Mouse (Mus musculus) c-Kit-positive CD71-positive TER-119-negative erythroid progenitor cells, embryonic 14.5 days (primary cell): ENCODE data around the gene Tmod3.
"Not testable (repeated sequence)": the region's sequence is repeated elsewhere in the genome, so short reads cannot be mapped to it uniquely, and the experiment has no call there.

ENCODE experiments used
- DNase-seq: peaks from one replicate; pipeline ENCODE4 v3.0.0-alpha.2; 2013; ENCODE audit warnings: low read depth

Tmod3 gene

DNA sequence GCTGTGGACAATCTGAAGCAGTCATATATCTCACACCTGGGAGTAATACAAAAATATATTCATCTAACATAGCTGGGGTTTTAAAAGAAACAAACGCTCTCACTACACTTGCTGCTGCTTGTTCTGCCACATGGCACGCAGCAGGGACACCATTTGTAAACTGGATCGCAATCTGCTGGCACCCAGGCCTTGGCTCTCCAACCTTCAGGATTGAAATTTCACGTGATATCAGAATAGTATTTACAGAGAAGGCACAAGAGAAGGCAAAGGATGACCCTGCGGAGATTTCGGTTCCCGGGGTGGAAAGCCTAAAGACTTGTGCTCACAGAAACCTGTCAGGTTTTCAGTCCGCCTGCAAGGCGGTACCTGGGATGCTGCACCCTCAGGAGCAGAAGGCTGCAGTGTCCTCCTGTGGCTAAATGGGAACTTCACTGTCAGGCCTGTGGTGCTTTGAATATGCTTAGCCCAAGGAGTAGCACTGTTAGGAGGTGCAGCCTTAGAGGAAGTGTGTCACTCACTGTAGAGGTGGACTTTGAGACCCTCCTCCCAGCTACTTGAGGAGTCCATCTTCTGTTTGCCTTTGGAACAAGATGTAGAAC lies 65.0 kb downstream of the Tmod3 start:
- DNase-seq = no peak

DNA sequence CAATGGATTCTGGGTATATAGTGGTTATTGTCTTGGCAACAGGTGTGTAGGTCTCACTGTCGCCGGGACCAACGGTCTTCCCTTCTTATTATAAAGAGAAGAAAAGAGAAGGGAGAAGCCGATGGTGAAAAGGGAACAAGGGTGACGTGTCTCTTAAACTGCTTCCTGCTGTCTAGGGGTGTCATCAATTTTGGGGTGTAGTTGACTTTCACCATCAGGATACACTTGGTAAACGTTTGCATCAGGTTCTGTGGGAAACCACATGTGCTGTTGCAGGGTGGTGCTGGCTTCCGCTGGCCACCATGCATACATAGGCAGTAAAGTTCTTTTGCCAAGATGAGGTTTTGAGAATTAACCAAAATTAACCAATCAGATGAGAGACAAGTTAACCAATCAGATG lies 71.2 kb downstream of the Tmod3 start:
- not testable (repeated sequence) for DNase-seq

DNA sequence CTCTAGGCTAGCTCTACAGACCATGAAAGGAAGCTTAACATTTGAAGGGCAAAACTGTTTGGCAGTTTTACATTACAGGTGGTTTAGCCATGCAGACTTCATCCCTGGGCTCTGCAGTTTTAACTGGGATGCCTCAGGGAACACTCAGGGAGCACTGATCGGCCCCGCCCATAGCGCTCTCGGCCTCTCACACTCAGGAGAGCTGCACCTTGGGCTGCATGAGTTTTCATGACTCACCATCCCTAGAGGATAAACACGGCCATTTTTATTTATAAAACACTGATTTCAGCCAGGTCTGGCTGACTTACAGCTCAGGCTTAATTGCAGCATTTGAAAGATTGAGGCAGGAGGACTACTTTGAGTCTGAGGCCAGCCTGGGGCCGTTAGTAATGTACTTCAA lies 74.2 kb downstream of the Tmod3 start:
- no peak for DNase-seq

DNA sequence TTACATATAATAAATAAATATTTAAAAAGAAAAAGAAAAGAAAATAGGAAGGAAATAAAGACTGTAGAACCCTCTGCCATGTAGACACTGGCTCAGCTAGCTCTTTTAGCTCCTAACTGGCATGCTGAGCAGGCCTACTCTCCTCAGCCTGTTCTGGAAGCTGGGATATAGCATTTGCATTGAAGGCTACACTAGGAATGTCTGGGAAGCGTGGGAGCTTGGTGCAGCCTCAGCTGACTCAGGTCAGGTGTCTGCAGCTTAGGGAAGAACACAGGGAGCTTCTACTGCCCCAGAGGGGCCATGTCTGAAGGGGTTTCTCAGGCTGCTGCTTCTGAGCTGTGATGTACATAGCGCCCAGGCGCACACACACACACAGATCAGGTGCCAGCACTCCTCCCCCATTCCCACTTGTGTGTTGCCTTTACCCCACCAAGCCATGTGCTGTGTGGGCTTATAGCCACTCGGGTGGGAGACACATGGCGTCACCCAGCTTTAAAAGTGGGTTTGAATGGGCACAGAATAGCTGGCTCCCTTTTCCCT lies 78.9 kb downstream of the Tmod3 start:
- DNase-seq = no peak

DNA sequence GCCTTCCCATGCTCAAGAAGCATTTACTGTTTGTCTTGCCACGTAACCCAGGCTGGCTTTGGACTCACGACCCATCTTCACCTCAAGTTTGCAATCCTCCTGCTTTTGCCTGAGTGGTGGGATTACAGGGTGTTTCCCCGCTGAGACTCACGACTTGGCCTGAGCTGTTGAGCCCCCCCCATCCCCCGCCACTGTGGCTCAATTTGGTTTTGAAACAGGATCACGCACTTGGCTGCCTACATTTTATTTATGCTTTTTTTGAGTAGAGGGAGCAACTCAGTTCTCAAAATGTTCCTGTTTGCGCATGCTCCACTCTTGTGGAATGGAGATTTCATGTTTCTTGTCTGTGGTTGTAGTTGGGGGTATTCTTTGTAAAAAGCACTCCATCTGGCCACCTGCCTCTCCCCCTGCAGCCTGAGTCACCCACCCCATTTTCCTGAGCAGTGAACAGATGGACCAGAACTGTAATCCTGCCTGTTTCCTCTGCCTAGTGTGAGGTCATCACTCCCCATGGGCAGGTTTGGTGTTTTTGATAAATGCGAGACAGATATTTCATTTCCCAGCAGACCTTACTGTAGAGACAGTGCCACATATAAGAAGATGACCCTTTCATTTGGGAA lies 80.2 kb downstream of the Tmod3 start:
- DNase-seq = no peak

DNA sequence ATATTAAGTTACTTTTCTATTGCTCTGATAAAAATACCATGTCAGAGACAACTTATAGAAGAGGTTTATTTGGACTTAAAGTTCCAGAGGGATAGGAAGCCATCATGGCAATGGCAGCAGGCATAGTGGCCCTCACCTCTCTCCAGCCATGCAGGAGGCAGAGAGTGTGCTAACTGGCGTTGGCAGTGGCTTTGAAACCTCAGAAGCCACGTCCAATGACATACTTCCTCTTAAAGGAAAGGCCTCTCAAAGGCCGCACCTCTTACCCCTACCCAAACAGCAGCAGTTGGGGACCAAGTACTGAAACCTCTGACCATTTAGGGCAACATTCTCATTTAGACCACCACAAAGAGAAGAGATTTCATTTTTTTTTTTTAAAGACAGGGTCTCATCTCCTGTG lies 82.2 kb downstream of the Tmod3 start:
- no peak for DNase-seq

DNA sequence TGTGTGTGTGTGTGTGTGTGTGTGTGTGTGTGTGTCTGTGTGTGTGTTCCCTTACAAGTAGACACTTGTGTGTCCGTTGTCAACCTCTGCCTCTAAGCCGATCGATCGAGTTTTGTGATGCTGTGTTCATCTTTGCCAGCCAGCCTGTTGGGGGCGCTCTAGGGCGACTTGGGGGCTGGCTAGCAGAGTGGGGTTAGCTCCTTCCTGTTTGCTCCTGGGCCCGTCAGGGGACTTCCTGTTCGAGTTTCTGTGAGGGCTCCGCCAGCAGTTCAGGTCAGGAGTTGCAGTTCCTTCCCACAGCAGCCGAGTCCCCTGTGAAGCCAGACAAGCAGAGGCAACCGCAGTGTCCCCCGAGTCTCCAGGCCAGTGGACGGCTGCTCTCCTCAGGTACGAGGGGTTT lies 91.2 kb downstream of the Tmod3 start:
- no peak for DNase-seq

DNA sequence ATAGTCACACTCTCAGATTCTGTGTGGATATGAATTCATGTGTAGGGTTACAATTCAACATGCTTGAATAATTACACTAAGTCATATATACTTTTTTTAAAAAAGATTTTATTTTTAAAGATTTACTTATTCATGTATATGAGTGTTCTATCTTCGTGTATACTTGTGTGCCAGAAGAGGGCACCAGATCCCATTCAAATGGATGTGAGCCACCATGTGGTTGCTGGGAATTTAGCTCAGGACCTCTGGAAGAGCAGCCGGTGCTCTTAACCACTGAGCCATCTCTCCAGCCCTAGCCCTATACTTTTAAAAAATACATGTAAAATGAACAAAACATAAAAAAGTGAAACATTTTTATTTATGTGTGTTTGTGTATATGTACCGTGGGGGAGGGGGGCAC lies 91.9 kb downstream of the Tmod3 start:
- no peak for DNase-seq

DNA sequence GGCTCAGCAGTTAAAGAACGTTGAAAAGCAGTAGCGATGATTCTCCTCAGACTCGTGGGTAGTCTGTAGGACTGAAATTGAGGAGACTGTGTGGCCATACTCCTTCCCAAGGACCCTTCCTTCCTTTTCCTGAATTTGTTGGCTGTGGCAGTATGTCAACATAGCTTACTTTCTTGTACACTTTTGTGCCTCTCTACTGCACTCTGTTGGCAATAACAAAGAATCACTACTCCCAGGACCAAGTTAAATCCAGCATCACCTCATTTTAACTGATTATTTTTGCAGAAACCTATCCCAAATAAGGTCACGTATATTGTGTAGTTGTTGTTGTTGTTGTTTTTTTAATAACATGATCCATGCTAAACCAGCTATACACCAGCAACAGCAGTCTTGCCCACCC lies 92.8 kb downstream of the Tmod3 start:
- DNase-seq = no peak

DNA sequence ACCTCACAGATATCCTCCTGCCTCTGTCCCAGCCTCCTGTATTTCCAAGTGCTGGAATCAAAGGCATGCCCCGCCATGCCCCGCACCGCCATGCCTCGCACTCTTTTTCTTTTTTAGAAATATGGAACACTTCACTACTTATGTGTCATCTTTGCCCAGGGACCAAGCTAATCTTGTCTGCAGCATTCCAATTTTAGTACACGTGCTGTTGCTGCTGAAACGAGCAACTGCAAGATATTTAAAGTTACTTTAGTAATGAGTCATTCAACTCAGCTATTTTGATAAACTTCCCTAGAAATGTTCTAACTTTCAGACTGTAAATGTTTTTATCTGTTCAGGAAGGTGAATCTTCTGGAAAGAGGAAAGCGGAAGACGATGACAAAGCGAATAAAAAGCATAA lies 93.6 kb downstream of the Tmod3 start:
- no peak for DNase-seq

DNA sequence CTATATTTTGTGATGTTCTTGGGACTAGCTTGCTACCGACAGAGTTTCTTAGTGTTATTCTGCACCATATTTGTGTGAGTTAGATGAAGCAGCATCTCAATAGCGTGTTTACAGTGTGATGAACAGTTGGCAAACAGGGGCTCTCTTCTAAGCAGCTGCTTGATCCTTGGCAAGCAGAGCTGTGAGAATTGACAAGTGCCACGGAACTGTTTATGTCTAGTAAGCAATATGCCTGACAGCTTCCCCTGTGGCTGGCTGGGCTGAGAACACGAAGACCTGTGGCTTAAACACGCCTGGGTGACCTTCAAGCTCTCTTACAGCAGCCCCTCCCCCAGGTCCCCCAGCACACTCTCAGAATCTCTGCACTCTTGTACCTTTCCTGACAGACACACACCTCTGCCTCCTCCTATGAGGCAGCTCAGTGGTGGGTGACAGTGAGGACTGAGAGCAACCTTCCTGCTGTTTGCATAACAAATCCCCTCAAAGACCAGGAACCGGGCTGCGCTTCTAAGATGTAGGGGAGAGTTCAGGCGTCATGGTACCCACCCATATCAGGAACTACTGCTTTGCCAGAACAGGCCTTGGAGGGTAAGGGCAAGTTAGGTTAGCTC lies 96.3 kb downstream of the Tmod3 start:
- DNase-seq = no peak

DNA sequence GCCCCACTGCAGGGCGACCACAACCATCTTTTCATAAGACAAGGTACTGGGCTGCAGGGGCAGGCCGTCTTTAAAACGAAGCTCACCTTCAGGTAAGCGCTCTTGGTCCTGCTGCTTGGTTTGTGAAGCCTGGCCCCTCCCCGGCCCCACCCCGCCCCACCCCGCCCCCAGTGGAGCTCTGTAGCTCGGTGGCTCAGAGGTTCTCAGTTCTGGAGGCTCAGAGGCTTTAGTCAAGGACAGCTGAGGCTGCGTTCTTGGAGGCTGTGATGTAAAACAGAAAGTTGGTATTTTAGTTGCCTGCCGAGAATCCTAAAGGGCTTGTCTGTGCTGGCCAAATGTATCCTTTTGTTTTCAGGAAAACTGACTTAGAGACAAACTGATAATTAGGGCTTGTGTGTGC lies 103.8 kb downstream of the Tmod3 start:
- no peak for DNase-seq

DNA sequence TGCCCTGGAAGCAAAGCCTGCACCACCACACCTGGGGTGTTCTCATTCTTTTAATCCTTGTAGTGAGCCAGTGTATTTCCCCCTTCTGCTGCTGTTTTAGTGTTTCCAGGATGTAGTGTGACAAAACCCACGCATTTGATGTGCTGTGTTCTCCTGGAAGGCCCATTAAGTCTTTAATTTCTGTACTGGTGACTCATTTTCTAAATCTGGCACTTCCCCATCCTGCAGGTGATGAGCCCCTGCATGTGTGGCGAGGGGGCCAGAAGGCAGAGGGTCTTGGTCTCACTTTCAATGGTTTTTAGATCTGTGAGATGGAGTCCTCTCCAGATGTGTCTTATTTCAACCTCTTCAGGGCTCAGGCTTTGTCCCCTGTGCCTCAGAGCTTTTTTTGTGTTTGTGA lies 105.5 kb downstream of the Tmod3 start:
- DNase-seq = no peak

DNA sequence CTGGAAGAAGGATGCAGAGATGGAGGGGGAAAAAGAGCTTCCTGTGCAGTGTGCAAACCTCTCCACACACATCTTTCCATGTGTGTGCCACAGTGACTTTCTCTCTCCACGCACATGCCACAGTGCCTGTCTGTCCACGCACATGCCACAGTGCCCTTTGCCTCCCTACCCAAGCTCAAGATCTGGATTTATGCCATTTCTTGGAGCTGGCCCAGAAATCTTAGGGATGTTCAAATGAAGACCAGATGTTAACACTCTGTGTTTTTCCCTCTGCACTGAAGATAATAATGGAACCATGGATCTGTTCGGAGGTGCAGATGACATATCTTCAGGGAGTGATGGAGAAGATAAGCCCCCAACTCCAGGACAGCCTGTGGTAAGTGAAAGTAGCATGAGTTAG lies 111.4 kb downstream of the Tmod3 start:
- DNase-seq = no peak
